Mouse (Mus musculus) limb, embryonic 11.5 days (tissue): ENCODE measurements around the gene Tnfaip8l1. TPM values are rescaled to one million over a fixed set of nuclear protein-coding genes. Genes with fewer than 3 reads are reported as not detected.

Experiments
- ATAC-seq: fragments of 200-750 bp; cut with Nextera tagmentation; 2 replicates; pipeline ENCODE4 v1.8.0; 2017; ENCODE audit warnings: low read depth; ENCODE audit not compliant: insufficient number of reproducible peaks, low FRiP score, low TSS enrichment
- DNase-seq: peaks from one replicate; pipeline ENCODE4 v3.0.0-alpha.2; 2015; ENCODE audit warnings: low spot score
- H3K27ac ChIP-seq: fragments of 300-500 bp; sonication (generic); replicated peaks from 2 replicates; pipeline ENCODE4 v1.5.1; 2014; ENCODE audit warnings: low read depth, mild to moderate bottlenecking, low read length
- H3K27me3 ChIP-seq: fragments of 300-500 bp; sonication (generic); 2 replicates; pipeline ENCODE4 v1.6.1; 2014; ENCODE audit warnings: mild to moderate bottlenecking, low read length, mixed read lengths; ENCODE audit not compliant: control insufficient read depth, insufficient read depth
- H3K36me3 ChIP-seq: fragments of 300-500 bp; sonication (generic); 2 replicates; pipeline ENCODE4 v1.6.1; 2014; ENCODE audit warnings: mild to moderate bottlenecking, low read length, moderate library complexity, mixed read lengths; ENCODE audit not compliant: control insufficient read depth, insufficient read depth
- H3K4me1 ChIP-seq: fragments of 300-500 bp; sonication (generic); 2 replicates; pipeline ENCODE4 v1.6.1; 2014; ENCODE audit warnings: low read length, mixed read lengths; ENCODE audit not compliant: control insufficient read depth, insufficient read depth
- H3K4me2 ChIP-seq: fragments of 300-500 bp; sonication (generic); 2 replicates; pipeline ENCODE4 v1.6.1; 2014; ENCODE audit warnings: low read depth, mild to moderate bottlenecking, moderate library complexity; ENCODE audit not compliant: severe bottlenecking
- H3K4me3 ChIP-seq: fragments of 300-500 bp; sonication (generic); 2 replicates; pipeline ENCODE4 v1.5.1; 2014; ENCODE audit warnings: low read depth, low read length
- H3K9ac ChIP-seq: fragments of 300-500 bp; sonication (generic); 2 replicates; pipeline ENCODE4 v1.6.1; 2014; ENCODE audit warnings: mild to moderate bottlenecking, low read length
- H3K9me3 ChIP-seq: fragments of 300-500 bp; sonication (generic); 2 replicates; pipeline ENCODE4 v1.6.1; 2016; ENCODE audit warnings: low read length; ENCODE audit not compliant: control insufficient read depth
- WGBS: fragments of 180-500 bp; shearing (Covaris S2); extraction: QIAGEN DNeasy Blood & Tissue Kit; methylation state at CpG from one replicate; pipeline ENCODE4 v1.1.7; 2014; 5-methylcytosine and 5-hydroxymethylcytosine counted together
- polyA plus RNA-seq: library from polyadenylated mRNA; unstranded; fragments of >200 nt; fragmentation: Nextera tagmentation; extraction: Ambion mirVana; gene quantifications from 2 replicates; pipeline ENCODE4 v1.2.1, GENCODE M21; 2014

Tnfaip8l1 gene
- polyA plus RNA-seq, 1 experiment from 2014 or later: 9.2 TPM

DNA sequence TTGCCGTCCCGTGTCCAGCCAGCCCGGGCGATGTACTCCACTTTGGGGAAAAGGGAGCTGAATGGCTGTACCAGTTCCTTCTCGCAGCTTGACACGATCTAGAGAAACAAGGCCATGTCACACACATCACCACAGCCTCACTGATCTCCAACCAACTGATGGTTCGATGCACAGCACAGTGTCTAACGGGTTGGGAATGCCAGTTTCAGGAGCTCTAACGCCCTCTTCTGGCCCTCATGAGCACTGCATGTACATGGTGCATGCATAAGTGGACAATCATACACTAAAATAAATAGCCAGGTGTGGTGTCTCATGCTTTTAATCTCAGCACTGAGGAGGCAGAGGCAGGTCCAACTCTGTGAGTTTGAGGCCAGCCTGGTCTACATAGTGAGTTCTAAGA lies 38.3 kb downstream of the Tnfaip8l1 start:
- Histone ChIP-seq H3K27ac (no peak overlapping the region), H3K27me3 (no peaks in the 10 kb centered on the region), H3K36me3 (peaks cover 51% of the 10 kb centered on the region), H3K4me2 (no peak overlapping the region), H3K9ac (no peak overlapping the region), H3K4me3 (no peak overlapping the region), H3K9me3 (peaks cover 3% of the 10 kb centered on the region; the same call in 1 of the 2 replicates), H3K4me1 (no peaks in the 10 kb centered on the region)
- no peak for ATAC-seq
- WGBS: 84% methylated on average over 9 of the region's 9 CpGs
- no peak for DNase-seq

DNA sequence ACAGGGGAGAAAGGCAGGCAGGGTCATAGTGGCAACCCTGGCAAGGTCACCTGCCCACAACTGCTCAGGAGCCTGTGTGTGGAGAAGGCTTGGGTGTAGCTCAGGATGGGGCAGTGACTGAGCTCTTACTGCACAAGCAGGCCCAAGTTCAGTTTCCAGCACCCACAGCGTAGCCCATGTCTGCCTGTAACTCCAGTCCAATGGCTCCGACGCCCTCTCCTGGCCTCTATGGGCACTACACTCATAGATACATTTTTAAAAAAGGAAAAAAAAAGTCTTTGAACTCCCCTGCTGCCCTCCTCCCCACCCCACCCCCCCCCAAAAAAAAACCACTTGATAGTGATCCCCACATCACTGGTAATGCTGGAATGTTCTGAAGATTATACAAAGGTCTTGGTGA lies 39.4 kb downstream of the Tnfaip8l1 start:
- H3K9ac ChIP-seq: no peak overlapping the region
- H3K27me3 ChIP-seq: no peaks in the 10 kb centered on the region
- DNase-seq: no peak
- 74% methylated on average over 3 of the region's 3 CpGs for WGBS
- no peak for ATAC-seq
- H3K4me1 ChIP-seq: no peaks in the 10 kb centered on the region
- no peak overlapping the region for H3K27ac ChIP-seq
- H3K4me3 ChIP-seq: no peak overlapping the region
- no peak overlapping the region for H3K4me2 ChIP-seq
- H3K36me3 ChIP-seq: peaks cover 49% of the 10 kb centered on the region
- H3K9me3 ChIP-seq: peaks cover 3% of the 10 kb centered on the region; the same call in 1 of the 2 replicates

DNA sequence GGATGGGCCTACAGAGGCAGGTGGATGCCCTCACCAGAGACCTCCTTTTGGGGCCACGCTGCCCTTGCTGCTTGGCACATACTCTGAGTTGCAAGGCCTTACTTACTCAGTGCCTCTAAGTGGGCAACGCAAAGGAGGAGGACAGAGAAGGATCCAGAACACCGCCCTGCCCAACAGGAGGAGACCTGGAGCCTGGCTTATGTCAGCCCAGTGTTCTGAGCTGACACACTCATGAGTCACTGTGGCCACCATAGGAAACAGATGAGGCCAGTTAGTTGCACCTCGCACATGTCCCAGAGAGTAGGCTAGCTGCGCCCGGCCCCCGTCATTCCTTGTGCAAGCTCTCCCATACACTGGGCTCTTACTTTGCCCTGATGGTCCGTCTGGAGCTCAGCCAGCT lies 40.2 kb downstream of the Tnfaip8l1 start:
- no peak for DNase-seq
- WGBS: 92% methylated on average over 8 of the region's 8 CpGs
- Histone ChIP-seq H3K27me3 (no peaks in the 10 kb centered on the region), H3K4me3 (no peak overlapping the region), H3K9ac (no peak overlapping the region), H3K36me3 (peaks cover 43% of the 10 kb centered on the region), H3K4me1 (no peaks in the 10 kb centered on the region), H3K9me3 (no peaks in the 10 kb centered on the region; the same call in 1 of the 2 replicates), H3K4me2 (no peak overlapping the region), H3K27ac (no peak overlapping the region)
- no peak for ATAC-seq

DNA sequence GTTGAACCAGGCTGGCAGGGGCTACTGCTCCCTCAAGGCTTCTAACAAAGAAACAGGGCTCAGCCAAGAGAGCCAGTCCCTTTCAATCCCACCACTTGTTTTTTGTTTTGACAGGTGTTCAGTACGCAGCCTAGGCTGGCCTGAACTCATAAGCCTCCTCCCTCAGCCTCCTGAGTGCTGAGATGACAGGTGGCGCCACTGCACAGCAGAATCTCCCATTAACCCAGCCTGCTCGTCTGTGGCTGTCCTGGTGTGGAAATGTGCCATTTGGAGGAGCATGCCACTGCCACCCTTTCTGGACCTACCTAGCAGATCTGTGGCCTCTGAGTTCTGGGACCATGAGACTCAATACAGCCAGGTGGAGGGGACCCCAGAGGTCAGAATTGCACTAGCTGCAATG lies 41.5 kb downstream of the Tnfaip8l1 start:
- WGBS: 64% methylated on average over 3 of the region's 3 CpGs

DNA sequence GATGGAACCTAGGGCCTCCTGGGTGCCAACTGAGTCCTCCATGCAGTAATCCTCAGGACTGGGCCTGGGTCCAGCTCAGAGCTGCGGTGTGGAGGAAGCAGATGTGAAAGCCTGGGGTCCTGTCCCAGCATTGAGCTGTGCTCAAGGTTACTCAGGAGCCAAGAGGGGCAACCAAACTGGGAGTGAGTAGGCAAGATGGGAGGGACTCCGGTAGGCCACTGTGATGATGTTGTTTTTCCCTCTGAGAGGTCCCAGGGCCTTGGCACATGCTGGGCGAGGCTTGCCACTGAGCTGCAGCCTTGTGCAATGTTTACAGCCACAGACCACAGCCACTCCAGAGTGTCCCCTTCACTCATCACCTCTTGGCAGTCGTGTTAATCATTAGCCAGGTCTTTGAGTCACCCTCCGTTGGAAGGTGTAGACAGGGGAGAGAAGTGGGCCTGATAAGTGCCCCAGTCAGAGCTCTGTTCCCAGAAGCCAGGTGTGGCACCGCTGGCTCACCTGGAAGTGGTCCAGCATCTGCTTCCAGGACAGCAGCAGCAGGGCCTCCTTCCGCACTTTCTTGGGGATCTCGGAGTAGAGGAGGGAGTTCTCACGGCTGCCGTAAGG lies 44.1 kb downstream of the Tnfaip8l1 start:
- no peak overlapping the region for H3K4me2 ChIP-seq
- DNase-seq (no peak), ATAC-seq (no peak)
- whole genome bisulfite sequencing: 94% methylated on average over 10 of the region's 10 CpGs
- H3K9ac ChIP-seq: no peak overlapping the region
- no peak overlapping the region for H3K27ac ChIP-seq
- no peaks in the 10 kb centered on the region for H3K27me3 ChIP-seq
- H3K4me3 ChIP-seq: no peak overlapping the region
- peaks cover 35% of the 10 kb centered on the region for H3K36me3 ChIP-seq
- H3K4me1 ChIP-seq: no peaks in the 10 kb centered on the region
- H3K9me3 ChIP-seq: no peaks in the 10 kb centered on the region

More for the DNA sequence above, 41.5 kb downstream of the Tnfaip8l1 start:
- Histone ChIP-seq H3K36me3 (peaks cover 35% of the 10 kb centered on the region), H3K9me3 (no peaks in the 10 kb centered on the region; the same call in 1 of the 2 replicates), H3K4me3 (no peak overlapping the region), H3K4me1 (no peaks in the 10 kb centered on the region), H3K27ac (no peak overlapping the region), H3K9ac (no peak overlapping the region), H3K4me2 (no peak overlapping the region), H3K27me3 (no peaks in the 10 kb centered on the region)
- DNase-seq: no peak
- no peak for ATAC-seq

DNA sequence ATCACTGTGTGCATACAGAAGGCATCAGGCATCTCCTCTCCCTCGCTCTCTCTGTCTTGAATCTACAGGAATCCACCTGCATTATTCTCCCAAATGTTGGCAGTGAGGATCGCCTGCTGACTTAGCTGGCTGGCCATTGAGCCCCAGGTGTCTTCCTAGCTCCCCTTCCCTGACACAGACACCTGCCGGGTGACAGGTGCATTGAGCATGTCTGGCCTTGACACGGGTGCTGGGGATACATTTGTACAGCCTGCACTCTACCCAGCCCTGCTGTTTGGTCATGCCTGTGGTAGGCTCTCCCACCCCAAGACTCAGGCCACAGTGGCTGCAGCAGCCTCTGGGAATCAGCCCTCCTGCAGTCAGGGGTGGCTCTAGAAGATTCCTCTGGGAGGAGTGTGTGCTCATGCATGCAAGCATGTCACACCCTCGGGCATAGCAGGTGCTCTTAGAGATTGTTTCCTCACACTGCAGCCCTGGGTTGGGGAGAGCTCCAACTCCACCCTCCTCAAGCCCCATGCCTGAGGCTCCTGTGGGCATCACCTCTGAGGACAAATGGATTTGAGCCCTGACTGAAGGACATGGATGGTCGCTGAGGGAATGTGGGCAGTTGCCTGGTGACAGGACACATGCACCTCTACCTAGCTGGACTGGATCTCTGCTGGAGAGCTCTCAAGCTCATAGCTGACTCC lies 44.9 kb downstream of the Tnfaip8l1 start:
- Histone ChIP-seq H3K4me1 (no peaks in the 10 kb centered on the region), H3K27ac (no peak overlapping the region), H3K4me3 (no peak overlapping the region), H3K27me3 (no peaks in the 10 kb centered on the region), H3K9me3 (no peaks in the 10 kb centered on the region), H3K36me3 (peaks cover 37% of the 10 kb centered on the region), H3K9ac (no peak overlapping the region), H3K4me2 (no peak overlapping the region)
- DNase-seq: no peak
- no peak for ATAC-seq
- WGBS: 87% methylated on average over 6 of the region's 6 CpGs

DNA sequence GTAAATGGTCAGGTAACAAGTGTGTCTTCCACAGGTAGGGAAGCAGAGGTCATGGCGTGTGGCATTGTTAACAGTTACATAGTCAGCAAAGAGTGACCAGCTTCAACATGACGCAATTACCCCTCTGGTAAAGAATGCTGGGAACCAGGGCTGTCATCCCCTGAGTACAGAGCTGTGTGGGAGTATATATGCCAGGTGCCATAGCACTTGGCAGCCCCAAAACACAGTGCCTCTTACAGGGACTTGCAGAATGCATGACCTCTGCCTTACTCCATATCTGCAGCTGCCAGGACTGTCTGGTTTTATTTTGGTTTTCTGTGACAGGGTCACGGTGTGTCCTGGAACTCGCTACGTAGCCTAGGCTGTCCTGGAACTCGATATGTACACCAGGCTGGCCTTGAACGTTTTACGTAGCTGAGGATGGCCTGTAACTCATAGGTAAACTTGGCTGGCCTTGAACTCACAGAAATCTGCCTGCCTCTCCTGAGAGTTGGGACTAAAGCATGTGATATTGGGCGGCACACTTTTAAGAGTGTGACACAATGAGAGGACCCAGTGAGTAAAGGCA lies 45.8 kb downstream of the Tnfaip8l1 start:
- no peaks in the 10 kb centered on the region for H3K4me1 ChIP-seq
- no peak overlapping the region for H3K4me2 ChIP-seq
- H3K4me3 ChIP-seq: no peak overlapping the region
- WGBS: 94% methylated on average over 9 of the region's 9 CpGs
- no peaks in the 10 kb centered on the region for H3K9me3 ChIP-seq
- H3K9ac ChIP-seq: 0 out of 2 replicates have a peak overlapping the region, but pooled peaks have one; percentile 2
- no peak for ATAC-seq
- H3K27me3 ChIP-seq: no peaks in the 10 kb centered on the region
- no peak overlapping the region for H3K27ac ChIP-seq
- DNase-seq: no peak
- peaks cover 34% of the 10 kb centered on the region for H3K36me3 ChIP-seq

DNA sequence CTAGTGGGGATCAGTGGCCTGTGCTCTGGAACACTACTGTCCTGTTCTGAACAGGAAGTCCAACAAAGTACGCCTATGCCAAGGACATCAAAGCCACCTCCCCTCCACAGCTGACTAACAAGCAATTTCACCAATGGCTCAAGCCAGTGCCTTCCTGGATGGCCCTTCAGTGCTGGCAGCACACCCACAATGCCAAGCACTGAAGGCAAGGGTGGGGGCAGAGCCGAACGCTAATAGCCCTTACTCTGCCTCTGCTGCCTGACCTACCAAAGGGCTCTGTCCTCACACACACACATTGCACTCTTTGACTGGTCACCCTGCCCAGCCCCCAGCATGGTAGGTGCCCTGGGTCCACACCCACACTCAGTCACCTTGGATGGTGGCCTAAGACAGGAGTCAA lies 46.5 kb downstream of the Tnfaip8l1 start:
- Histone ChIP-seq H3K9me3 (no peaks in the 10 kb centered on the region), H3K4me1 (no peaks in the 10 kb centered on the region), H3K27me3 (no peaks in the 10 kb centered on the region), H3K9ac (no peak overlapping the region), H3K4me2 (no peak overlapping the region), H3K27ac (no peak overlapping the region), H3K4me3 (no peak overlapping the region), H3K36me3 (peaks cover 29% of the 10 kb centered on the region)
- DNase-seq (no peak), ATAC-seq (no peak)
- 93% methylated on average over 3 of the region's 3 CpGs for WGBS
